9 mouse cellular contexts compared by ENCODE assay signal in the genomic region with DNA sequence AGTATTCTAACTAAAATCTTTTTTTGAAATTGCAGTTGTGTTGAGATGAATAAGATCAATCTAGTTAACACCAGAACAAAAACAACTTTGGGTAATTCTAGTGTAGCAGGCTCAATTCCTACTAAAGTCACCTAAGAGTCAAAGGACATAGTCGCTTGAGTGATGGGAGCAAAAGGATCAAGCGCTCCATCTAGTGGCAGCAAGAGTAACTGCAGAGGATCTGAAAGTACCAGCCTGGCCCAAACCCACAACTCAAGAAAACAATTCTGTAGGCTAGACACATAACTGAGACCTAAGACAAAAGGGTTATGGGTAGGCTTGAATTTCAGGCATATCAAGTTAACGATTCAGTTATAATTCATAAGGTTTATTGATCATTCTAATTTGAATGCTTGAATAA. TPM values are rescaled to one million over a fixed set of nuclear protein-coding genes. Genes with fewer than 3 reads are reported as not detected.
A peak's percentile ranks its signal among the peaks of the same experiment; 100 is the strongest.
DNase-seq lines count a peak whose midpoint lies in the region; ATAC-seq and TF ChIP-seq lines count a peak whose summit lies in the region.
"Had no signal": no experiment of that assay in that cellular context is flagged by ENCODE, and none has a peak within 500 bp of the region (broad histone marks: within the 10 kb centered on the region; RNA-seq: fewer than 3 reads in every experiment).

No protein-coding gene starts in this region.

- H3K9ac ChIP-seq in heart, adult 2 months (ENCODE audit: low read depth, low read length): no peak overlapping the region
- H3K9ac ChIP-seq in heart, embryonic 12.5 days: no peak overlapping the region
- H3K9ac ChIP-seq in heart, postnatal 0 days (replicated peaks; ENCODE audit: low read depth, low read length): no peak overlapping the region

- no peak overlapping the region for H3K27ac ChIP-seq in heart, adult 2 months
- no peak overlapping the region for H3K27ac ChIP-seq in heart, embryonic 12.5 days (ENCODE audit: poor library complexity, severe bottlenecking)
- no peak overlapping the region for H3K27ac ChIP-seq in heart, postnatal 0 days (ENCODE audit: low read depth)

- no peak overlapping the region for H3K4me3 ChIP-seq in heart, adult 2 months
- no peak overlapping the region for H3K4me3 ChIP-seq in heart, embryonic 12.5 days
- H3K4me3 ChIP-seq in heart, postnatal 0 days (ENCODE audit: low read depth, low read length): no peak overlapping the region
- H3K4me3 ChIP-seq: megakaryocyte, embryonic 14.5 days had no signal

- DNase-seq in heart, adult 2 months: peak; percentile 48 to 57
- DNase-seq in embryo, embryonic 10 days (ENCODE audit: low spot score): peak; percentile 68
- DNase-seq in heart, postnatal 0 days (ENCODE audit: low spot score): peak; percentile 69
- peak; percentile 53 to 61 for DNase-seq in kidney, postnatal 4 days
- peak; percentile 59 for DNase-seq in lung, postnatal 25 days (ENCODE audit: low spot score)
- peak; percentile 31 for DNase-seq in right cerebral cortex, postnatal 14 days

- H3K36me3 ChIP-seq in heart, adult 2 months (ENCODE audit: control insufficient read depth, insufficient read depth, low read length): no peaks in the 10 kb centered on the region
- no peaks in the 10 kb centered on the region for H3K36me3 ChIP-seq in heart, embryonic 12.5 days
- H3K36me3 ChIP-seq in heart, postnatal 0 days (replicated peaks; ENCODE audit: control insufficient read depth, insufficient read depth, low read length): no peaks in the 10 kb centered on the region

- 0 out of 2 replicates have a peak, but pooled peaks have one; percentile 37 for TF ChIP-seq EP300 in heart, adult 2 months (IDR thresholded peaks at IDR 0.05; ENCODE audit: insufficient read depth, low read depth, low read length)
- no peak for TF ChIP-seq EP300 in heart, postnatal 0 days (IDR thresholded peaks at IDR 0.05; ENCODE audit: low read depth)

- TF ChIP-seq POLR2A in heart, adult 2 months (IDR thresholded peaks at IDR 0.05; ENCODE audit: insufficient read depth, low read depth, low read length): no peak

- no peaks in the 10 kb centered on the region for H3K9me3 ChIP-seq in heart, embryonic 12.5 days (replicated peaks)
- H3K9me3 ChIP-seq in heart, postnatal 0 days (replicated peaks; ENCODE audit: control insufficient read depth, low read length): no peaks in the 10 kb centered on the region
- H3K9me3 ChIP-seq: megakaryocyte, embryonic 14.5 days had no signal

- H3K4me1 ChIP-seq in heart, adult 2 months (ENCODE audit: control insufficient read depth, insufficient read depth, low read length): no peaks in the 10 kb centered on the region
- H3K4me1 ChIP-seq in heart, embryonic 12.5 days (replicated peaks): no peaks in the 10 kb centered on the region
- H3K4me1 ChIP-seq in heart, postnatal 0 days (ENCODE audit: control insufficient read depth, insufficient read depth): no peaks in the 10 kb centered on the region
- H3K4me1 ChIP-seq: megakaryocyte, embryonic 14.5 days had no signal

- no peak for TF ChIP-seq CTCF in heart, adult 2 months (IDR thresholded peaks at IDR 0.05)
- TF ChIP-seq CTCF in heart, postnatal 0 days (IDR thresholded peaks at IDR 0.05; ENCODE audit: low read depth): peak; percentile 91

- no peaks in the 10 kb centered on the region for H3K27me3 ChIP-seq in heart, adult 2 months (ENCODE audit: control insufficient read depth, insufficient read depth, low read length)
- H3K27me3 ChIP-seq in heart, embryonic 12.5 days (replicated peaks): no peaks in the 10 kb centered on the region
- no peaks in the 10 kb centered on the region for H3K27me3 ChIP-seq in heart, postnatal 0 days (ENCODE audit: control insufficient read depth, insufficient read depth, low read length)
- H3K27me3 ChIP-seq: megakaryocyte, embryonic 14.5 days had no signal

- no peaks in the 10 kb centered on the region for H3K79me2 ChIP-seq in heart, adult 2 months (replicated peaks; ENCODE audit: control insufficient read depth, insufficient read depth, low read length)

- H3K4me2 ChIP-seq in heart, embryonic 12.5 days: no peak overlapping the region
- H3K4me2 ChIP-seq in heart, postnatal 0 days (ENCODE audit: low read depth, low read length): no peak overlapping the region

- ATAC-seq in heart, embryonic 12.5 days (ENCODE audit: insufficient number of reproducible peaks, low FRiP score): no peak
- ATAC-seq in activated CD4-positive, CD25-positive, alpha-beta regulatory T cell, adult 4 months: peak; percentile 94
- ATAC-seq in heart, postnatal 0 days (ENCODE audit: insufficient read depth, low read depth): no peak

- intact Hi-C loops in heart, adult 2 months (cut with DNase I): loop anchor here (1.0 to 2.0 kb wide), 2 partner anchors 21 to 251 kb away; a partner anchor contains a TSS

- 2% methylated on average over 3 of the region's 3 CpGs for WGBS in heart, adult 2 months
- 3% methylated on average over 3 of the region's 3 CpGs for WGBS in heart, embryonic 12.5 days
- WGBS in heart, postnatal 0 days: 2% methylated on average over 3 of the region's 3 CpGs

RNA-seq across cellular contexts. Expression of a gene that starts 20.9 kb away (rescaled TPM):
- total RNA-seq in heart, adult 2 months (2021): 100 to 1,000 TPM; 139 to 184 TPM
- polyA plus RNA-seq in heart, adult 2 months (2012; rRNA removed): 17.5 and 41.0 TPM in 2 replicates
- polyA plus RNA-seq in heart, embryonic 12.5 days (2016; fragmentation: Nextera tagmentation; extraction: Ambion mirVana): 13.8 and 15.1 TPM in 2 replicates
- 10 to 100 TPM; 31.8 to 33.2 TPM for polyA plus RNA-seq in activated CD4-positive, CD25-positive, alpha-beta regulatory T cell, adult 4 months (2017; shearing (Covaris generic))
- 53.0 and 56.2 TPM in 2 replicates for total RNA-seq in heart, postnatal 0 days (2014; rRNA removed; ENCODE audit: low replicate concordance)
- polyA plus RNA-seq in heart, postnatal 0 days (2015; fragmentation: Nextera tagmentation; extraction: Ambion mirVana): 10.0 and 10.3 TPM in 2 replicates

RNA-seq across cellular contexts. Expression of a gene that starts 57.8 kb away (rescaled TPM):
- not detected for total RNA-seq in heart, adult 2 months (2021)
- not detected in 2 replicates for polyA plus RNA-seq in heart, adult 2 months (2012; rRNA removed)
- not detected in 2 replicates for polyA plus RNA-seq in heart, embryonic 12.5 days (2016; fragmentation: Nextera tagmentation; extraction: Ambion mirVana)
- not detected for polyA plus RNA-seq in activated CD4-positive, CD25-positive, alpha-beta regulatory T cell, adult 4 months (2017; shearing (Covaris generic))
- total RNA-seq in heart, postnatal 0 days (2014; rRNA removed; ENCODE audit: low replicate concordance): not detected in 2 replicates
- polyA plus RNA-seq in heart, postnatal 0 days (2015; fragmentation: Nextera tagmentation; extraction: Ambion mirVana): not detected in 2 replicates
